Mouse (Mus musculus): ENCODE results near the gene Rgs3.
A peak's percentile ranks its signal among the peaks of the same experiment; 100 is the strongest.

The Rgs3 gene

GRCm38 (mm10) chr4:62633243-62633642 lies 73.6 kb downstream of the Rgs3 start:
- no peak for DNase-seq

GRCm38 (mm10) chr4:62634054-62634591 lies 74.5 kb downstream of the Rgs3 start:
- DNase-seq: no peak

- no peak for DNase-seq
These were observed 75.2 kb downstream of the Rgs3 start for GRCm38 (mm10) chr4:62634840-62635239.

- no peak for DNase-seq
These were observed 76.4 kb downstream of the Rgs3 start for GRCm38 (mm10) chr4:62636047-62636446.

GRCm38 (mm10) chr4:62637856-62638604 lies 78.4 kb downstream of the Rgs3 start:
- DNase-seq: no peak

GRCm38 (mm10) chr4:62640496-62641229 lies 81.0 kb downstream of the Rgs3 start:
- DNase-seq: no peak

GRCm38 (mm10) chr4:62641230-62641589 lies 81.6 kb downstream of the Rgs3 start:
- DNase-seq: no peak

- no peak for DNase-seq
These were observed 82.0 kb downstream of the Rgs3 start for GRCm38 (mm10) chr4:62641656-62642055.

- DNase-seq: peak; percentile 84
These were observed 83.8 kb downstream of the Rgs3 start for GRCm38 (mm10) chr4:62643401-62643800.

- no peak for DNase-seq
These were observed 84.6 kb downstream of the Rgs3 start for GRCm38 (mm10) chr4:62644031-62644793.

GRCm38 (mm10) chr4:62646556-62647248 lies 87.1 kb downstream of the Rgs3 start:
- no peak for DNase-seq

- no peak for DNase-seq
These were observed 89.2 kb downstream of the Rgs3 start for GRCm38 (mm10) chr4:62648848-62649247.

GRCm38 (mm10) chr4:62649536-62650230 lies 90.0 kb downstream of the Rgs3 start:
- no peak for DNase-seq

- no peak for DNase-seq
These were observed 91.6 kb downstream of the Rgs3 start for GRCm38 (mm10) chr4:62651179-62651760.

- DNase-seq: no peak
These were observed 92.6 kb downstream of the Rgs3 start for GRCm38 (mm10) chr4:62652215-62652614.

- DNase-seq: no peak
These were observed 93.5 kb downstream of the Rgs3 start for GRCm38 (mm10) chr4:62652921-62653757.

- no peak for DNase-seq
These were observed 94.4 kb downstream of the Rgs3 start for GRCm38 (mm10) chr4:62653922-62654661.

GRCm38 (mm10) chr4:62659264-62659663 lies 99.6 kb downstream of the Rgs3 start:
- DNase-seq: peak; percentile 83

- peak; percentile 37 for DNase-seq
These were observed 100.4 kb downstream of the Rgs3 start for GRCm38 (mm10) chr4:62659861-62660553.

- DNase-seq: peak; percentile 71
These were observed 100.9 kb downstream of the Rgs3 start for GRCm38 (mm10) chr4:62660554-62660864.

All from retina, postnatal 1 day (tissue).